Mouse (Mus musculus) adrenal gland, adult 18-20 months (tissue): Measurements from ENCODE around the gene Ocln. TPM values are rescaled to one million over a fixed set of nuclear protein-coding genes. Genes with fewer than 3 reads are reported as not detected.
A peak's percentile ranks its signal among the peaks of the same experiment; 100 is the strongest.
"Not testable (repeated sequence)": the region's sequence is repeated elsewhere in the genome, so short reads cannot be mapped to it uniquely, and the experiment has no call there.

Experiments used
- DNase-seq, 2 experiments: peaks; one replicate each; pipeline ENCODE4 v3.0.0; 2021 to 2022; ENCODE audit warnings: low spot score in 2 of 2
- total RNA-seq, 2 experiments: library from RNA; stranded (reverse); gene quantifications; 1 replicate in 1 of 2; 2 replicates in 1 of 2; pipeline ENCODE4 v1.2.3; 2021

Gene Ocln
- total RNA-seq, 2 experiments from 2014 or later, result 2.5 to 22.2 TPM

GRCm38 (mm10) chr13:100494370-100494769 lies 58.1 kb downstream of the Ocln start:
- DNase-seq, result not testable (repeated sequence)

DNA sequence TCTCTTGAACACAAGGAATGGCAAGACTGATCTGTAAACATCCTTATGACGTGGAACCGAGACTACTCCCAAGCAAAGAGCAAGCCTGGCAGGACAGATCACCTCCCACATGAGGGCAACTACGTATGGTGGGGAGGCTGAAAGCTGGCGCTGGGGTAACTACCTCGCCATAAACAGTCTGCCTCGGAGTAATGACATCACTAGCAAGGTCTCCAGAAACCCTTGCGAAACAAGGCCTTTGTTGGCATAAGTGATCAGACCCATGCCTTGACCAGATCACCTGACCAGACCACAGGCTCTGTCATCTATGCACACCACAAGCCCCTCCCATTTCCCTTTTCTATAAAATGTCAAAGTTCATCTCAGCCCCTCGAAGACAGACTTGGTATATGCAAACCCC lies 59.2 kb downstream of the Ocln start:
- no peak for DNase-seq

DNA sequence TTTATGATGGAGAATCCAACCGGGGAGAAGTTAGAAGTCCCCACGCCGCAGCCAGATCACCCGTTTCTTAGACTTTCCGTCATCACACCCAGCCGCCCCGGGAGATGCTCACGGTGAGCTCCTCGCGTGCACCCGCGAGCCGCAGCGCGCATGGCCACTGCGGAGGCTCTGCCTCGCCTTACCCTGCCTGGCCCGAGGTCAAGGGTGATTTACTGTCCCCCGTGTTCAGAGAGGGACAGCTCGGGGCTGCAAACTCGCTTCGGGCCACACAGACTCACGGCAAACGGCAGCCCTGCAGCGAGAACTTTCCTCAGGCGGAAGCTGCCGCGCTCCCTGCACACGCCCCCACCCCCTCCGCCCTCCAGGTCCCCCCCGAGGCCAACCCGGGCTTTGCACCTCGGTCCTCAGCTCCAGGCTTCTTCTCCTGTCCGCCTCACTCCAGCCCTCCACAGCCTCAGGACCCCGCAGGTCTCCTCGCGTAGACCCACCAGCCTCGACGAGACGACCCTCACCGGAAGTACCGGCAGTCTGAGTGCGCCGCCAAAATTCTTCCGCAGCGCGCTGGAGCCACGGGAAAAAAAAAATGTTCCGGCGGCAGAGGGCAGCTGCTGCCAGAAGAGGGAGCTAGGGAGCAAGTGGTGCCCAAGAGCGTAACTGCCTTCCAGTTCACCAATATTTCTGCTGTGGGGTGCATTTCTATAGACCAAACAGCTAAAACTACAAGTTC lies 60.3 kb downstream of the Ocln start, which contains the start of gene Gtf2h2:
Gene Gtf2h2 (minus strand): TSS at position 519 of the 727 bp plus-strand sequence.
- peak; percentile 87 to 89 for DNase-seq

- no peak for DNase-seq
These were observed 60.9 kb downstream of the Ocln start for GRCm38 (mm10) chr13:100491623-100492022.

- DNase-seq, result no peak
These were observed 62.1 kb downstream of the Ocln start for GRCm38 (mm10) chr13:100490424-100490823.

DNA sequence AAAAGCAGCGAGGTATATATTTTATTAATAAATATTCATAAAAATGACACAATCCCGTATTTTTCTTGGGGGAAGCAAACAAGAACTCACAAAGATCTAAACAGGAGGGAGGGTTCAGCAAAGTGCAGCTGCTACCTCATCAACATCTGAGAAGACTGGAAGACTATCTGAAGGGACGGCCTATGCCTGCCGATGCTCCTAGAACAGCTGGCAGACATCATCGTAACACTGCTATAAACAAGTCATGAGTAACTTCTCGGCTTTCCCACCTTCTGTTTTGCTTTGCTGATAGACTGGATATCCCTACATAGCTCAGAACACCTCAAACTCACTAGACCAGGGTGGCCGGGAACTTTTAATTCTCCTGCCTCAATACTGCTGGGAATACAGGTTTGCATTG lies 68.9 kb downstream of the Ocln start:
- no peak for DNase-seq

DNA sequence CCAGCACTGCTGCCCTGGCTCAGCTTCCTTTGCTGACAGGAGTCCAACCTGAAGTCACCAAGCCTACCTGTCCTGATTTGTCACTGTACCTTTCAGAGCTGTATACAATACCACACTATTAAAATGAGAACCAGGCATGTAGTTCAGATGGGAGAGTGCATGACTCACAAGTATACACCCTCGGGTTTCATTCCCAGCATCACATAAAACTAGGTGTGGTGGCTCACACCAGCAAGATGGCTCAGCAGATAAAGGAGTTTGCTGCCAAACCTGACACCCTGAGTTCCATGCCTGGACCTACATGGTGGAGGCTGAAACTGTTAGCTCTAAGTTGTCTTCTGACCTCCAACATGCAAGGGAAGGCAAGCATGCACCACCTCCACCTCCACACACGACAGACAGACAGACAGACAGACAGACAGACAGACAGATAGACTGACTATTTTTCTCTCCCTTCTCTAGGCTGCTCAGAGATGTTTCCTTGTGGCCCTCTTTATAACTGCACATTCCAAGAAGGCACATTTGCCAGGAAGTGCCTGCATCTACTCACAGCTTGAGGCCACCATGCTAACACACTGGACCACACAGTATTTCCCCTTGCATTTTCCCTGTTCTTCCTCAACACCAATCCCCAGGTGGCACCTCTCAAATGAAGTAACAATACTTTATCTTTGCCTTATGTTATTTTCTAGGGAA lies 88.8 kb downstream of the Ocln start:
- no peak for DNase-seq

DNA sequence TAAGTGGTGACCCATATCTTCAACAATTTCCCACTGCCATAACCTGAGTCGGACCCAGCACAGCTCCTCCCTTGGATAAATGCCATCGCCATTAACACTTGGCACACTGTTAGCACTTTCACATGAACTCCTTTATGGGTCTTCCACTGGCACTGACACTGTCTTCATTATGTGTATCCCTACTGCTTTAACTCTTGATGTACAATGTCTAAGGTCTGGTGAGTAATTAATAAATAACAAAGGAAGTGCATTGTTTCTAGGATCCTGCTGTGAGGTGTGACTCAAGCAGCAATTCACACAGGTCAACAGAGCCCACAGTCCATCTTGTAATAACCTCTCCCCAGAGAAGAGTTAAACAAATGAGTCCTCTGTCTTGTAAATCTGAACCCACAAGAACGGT lies 91.2 kb downstream of the Ocln start:
- DNase-seq, result no peak

DNA sequence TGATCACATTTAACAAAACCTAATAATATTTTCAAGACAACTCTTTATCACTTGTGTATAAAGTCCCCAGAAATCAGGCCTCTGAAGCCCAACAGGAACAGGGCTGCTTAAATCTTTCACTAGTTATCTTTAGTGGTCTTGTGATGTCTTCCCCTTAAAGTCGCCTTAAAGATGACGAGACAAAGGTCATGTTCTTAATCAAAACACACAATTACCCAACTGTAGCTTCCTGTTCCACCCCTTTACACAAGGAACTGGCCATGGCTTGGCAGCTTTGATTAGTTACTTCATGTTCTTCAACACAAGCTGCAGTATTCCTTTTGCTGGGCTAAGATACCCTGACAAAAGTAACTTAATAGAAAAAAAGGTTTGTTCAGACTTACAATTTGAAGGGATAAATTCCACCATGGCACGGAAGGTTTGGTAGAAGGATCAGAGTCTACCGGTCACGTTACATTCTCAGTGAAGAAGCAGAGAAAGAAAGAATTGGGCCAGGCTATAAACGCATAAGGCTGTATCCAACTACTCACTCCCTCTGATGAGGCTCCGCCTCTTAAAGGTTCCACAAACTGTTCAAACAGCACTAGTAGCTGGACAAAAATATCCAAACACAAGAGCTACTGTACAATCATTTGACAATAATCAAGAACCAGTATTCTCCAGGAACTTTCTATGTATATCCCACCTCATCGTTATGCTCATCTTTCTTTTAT lies 99.9 kb downstream of the Ocln start, which contains the start of gene Naip1:
Gene Naip1 (minus strand): TSS at position 455 of the 713 bp plus-strand sequence.
- not testable (repeated sequence) for DNase-seq

GRCm38 (mm10) chr13:100449495-100449894 lies 103.0 kb downstream of the Ocln start:
- no peak for DNase-seq

Other genes with a start within 250 kb of the Ocln start
- under 1 TPM; 0.40 to 0.42 TPM for gene Naip6, start 235.0 kb downstream of the Ocln start, total RNA-seq
- gene Naip1, start 99.8 kb downstream of the Ocln start, total RNA-seq, result under 1 TPM; 0.10 to 0.30 TPM
- gene Gtf2h2, start 60.1 kb downstream of the Ocln start, total RNA-seq, result 10 to 100 TPM; 27.8 to 31.4 TPM
- gene Marveld2, start 64.3 kb upstream of the Ocln start, total RNA-seq, result under 1 TPM; 0.42 to 0.50 TPM
- 10 to 100 TPM; 70.0 to 71.9 TPM for gene Ak6, start 98.3 kb upstream of the Ocln start, total RNA-seq
- 10 to 100 TPM; 21.3 to 21.8 TPM for gene Rad17, start 98.3 kb upstream of the Ocln start, total RNA-seq
- gene Taf9, start 98.9 kb upstream of the Ocln start, total RNA-seq, result 10 to 100 TPM; 12.7 to 13.5 TPM
- gene Ccdc125, start 117.0 kb upstream of the Ocln start, total RNA-seq, result 1 to 10 TPM in 1 of 2 experiments, under 1 TPM in 1; 0.66 to 1.3 TPM
- gene Cdk7, start 178.2 kb upstream of the Ocln start, total RNA-seq, result 10 to 100 TPM; 33.7 to 36.7 TPM
- gene Mrps36, start 191.9 kb upstream of the Ocln start, total RNA-seq, result 100 to 1,000 TPM; 111 to 155 TPM
- under 1 TPM in 1 of 2 experiments, not detected in 1; 0.22 TPM for gene Cenph, start 223.2 kb upstream of the Ocln start, total RNA-seq
- gene Ccnb1, start 233.9 kb upstream of the Ocln start, total RNA-seq, result 1 to 10 TPM in 1 of 2 experiments, under 1 TPM in 1; 0.64 to 2.5 TPM